Mouse (Mus musculus): ENCODE measurements around the gene Morn3.

Morn3 gene

GRCm38 (mm10) chr5:123060706-123061401, 14.0 kb upstream of the Morn3 start:
- intact Hi-C loops (cut with DNase I): no loop called here

GRCm38 (mm10) chr5:123059757-123060520, 13.1 kb upstream of the Morn3 start:
- intact Hi-C loops (cut with DNase I): no loop called here

GRCm38 (mm10) chr5:123058251-123059102, 11.7 kb upstream of the Morn3 start:
- intact Hi-C loops (cut with DNase I): no loop called here

- intact Hi-C loops (cut with DNase I): no loop called here
These were observed 10.8 kb upstream of the Morn3 start for GRCm38 (mm10) chr5:123057366-123058250.

GRCm38 (mm10) chr5:123051736-123052135, 4.9 kb upstream of the Morn3 start:
- intact Hi-C loops (cut with DNase I): no loop called here

GRCm38 (mm10) chr5:123050918-123051317, 4.1 kb upstream of the Morn3 start:
- intact Hi-C loops (cut with DNase I): no loop called here

GRCm38 (mm10) chr5:123049271-123049670, 2.5 kb upstream of the Morn3 start:
- intact Hi-C loops (cut with DNase I): loop anchor here (5.0 kb wide), 1 partner anchor 122 kb away; no protein-coding TSS in a partner anchor

- intact Hi-C loops (cut with DNase I): loop anchor here (2.0 to 5.0 kb wide), 3 partner anchors 31 to 118 kb away; partner anchors contain the start of gene Orai1
These were observed 1.1 kb downstream of the Morn3 start for GRCm38 (mm10) chr5:123045561-123046295.

- intact Hi-C loops (cut with DNase I): loop anchor here (2.0 kb wide), 1 partner anchor 75 kb away; no protein-coding TSS in a partner anchor
These were observed 3.0 kb downstream of the Morn3 start for GRCm38 (mm10) chr5:123043856-123044255.

- intact Hi-C loops (cut with DNase I): no loop called here
These were observed 6.0 kb downstream of the Morn3 start for GRCm38 (mm10) chr5:123040796-123041195.

GRCm38 (mm10) chr5:123039120-123039752, 7.6 kb downstream of the Morn3 start:
- intact Hi-C loops (cut with DNase I): no loop called here

- intact Hi-C loops (cut with DNase I): no loop called here
These were observed 8.7 kb downstream of the Morn3 start for GRCm38 (mm10) chr5:123038115-123038514.

- intact Hi-C loops (cut with DNase I): no loop called here
These were observed 11.3 kb downstream of the Morn3 start for GRCm38 (mm10) chr5:123035564-123035963.

- intact Hi-C loops (cut with DNase I): no loop called here
These were observed 11.7 kb downstream of the Morn3 start for GRCm38 (mm10) chr5:123035089-123035488.

GRCm38 (mm10) chr5:123033646-123034160, 13.1 kb downstream of the Morn3 start:
- intact Hi-C loops (cut with DNase I): no loop called here

GRCm38 (mm10) chr5:123031312-123031711, 15.5 kb downstream of the Morn3 start:
- intact Hi-C loops (cut with DNase I): no loop called here

GRCm38 (mm10) chr5:123029729-123030128, 17.1 kb downstream of the Morn3 start:
- intact Hi-C loops (cut with DNase I): no loop called here

GRCm38 (mm10) chr5:123027436-123027835, 19.4 kb downstream of the Morn3 start:
- intact Hi-C loops (cut with DNase I): no loop called here

GRCm38 (mm10) chr5:123026414-123026813, 20.4 kb downstream of the Morn3 start:
- intact Hi-C loops (cut with DNase I): no loop called here

Measured in adrenal gland (tissue).